ENCODE assay signal across 15 mouse cellular contexts in genomic region chr11:32600371-32600770, GRCm38 (mm10).
"Had no signal": no experiment of that assay in that cellular context is flagged by ENCODE, and none has a peak within 500 bp of the region (broad histone marks: within the 10 kb centered on the region; RNA-seq: fewer than 3 reads in every experiment).

No protein-coding gene starts in this region.

- H3K4me2 ChIP-seq: liver, embryonic 11.5 days; liver, embryonic 13.5 days; liver, embryonic 15.5 days; lung, embryonic 14.5 days; midbrain, embryonic 13.5 days; midbrain, embryonic 15.5 days; neural tube, embryonic 12.5 days; stomach, embryonic 15.5 days had no signal

- DNase-seq: liver, embryonic 13.5 days; liver, postnatal 0 days; lung, embryonic 14.5 days; right cerebral cortex, postnatal 14 days; thymus, adult 2 months; thymus, postnatal 25 days; thymus, postnatal 4 days had no signal

- ATAC-seq: liver, postnatal 0 days; midbrain, embryonic 13.5 days; midbrain, embryonic 15.5 days had no signal

- H3K36me3 ChIP-seq: liver, embryonic 15.5 days; midbrain, embryonic 10.5 days; midbrain, embryonic 13.5 days; midbrain, embryonic 15.5 days; stomach, embryonic 15.5 days had no signal

- H3K4me1 ChIP-seq: midbrain, embryonic 15.5 days had no signal

- H3K27me3 ChIP-seq: liver, embryonic 13.5 days; liver, embryonic 15.5 days; midbrain, embryonic 13.5 days; midbrain, embryonic 15.5 days; neural tube, embryonic 12.5 days; stomach, embryonic 15.5 days had no signal

- H3K9ac ChIP-seq: liver, embryonic 13.5 days; liver, embryonic 15.5 days; liver, postnatal 0 days; lung, embryonic 14.5 days; midbrain, embryonic 13.5 days; midbrain, embryonic 15.5 days; neural tube, embryonic 12.5 days; stomach, embryonic 15.5 days had no signal

- H3K4me3 ChIP-seq: liver, embryonic 13.5 days; liver, embryonic 15.5 days; midbrain, embryonic 10.5 days; midbrain, embryonic 13.5 days; midbrain, embryonic 15.5 days; neural tube, embryonic 12.5 days; stomach, embryonic 15.5 days had no signal

- H3K27ac ChIP-seq: liver, embryonic 13.5 days; liver, embryonic 15.5 days; midbrain, embryonic 10.5 days; midbrain, embryonic 13.5 days; midbrain, embryonic 15.5 days; neural tube, embryonic 12.5 days; stomach, embryonic 15.5 days; stomach, postnatal 0 days had no signal

- H3K9me3 ChIP-seq: liver, embryonic 13.5 days; liver, embryonic 15.5 days; midbrain, embryonic 10.5 days; midbrain, embryonic 13.5 days; midbrain, embryonic 15.5 days; neural tube, embryonic 12.5 days; stomach, embryonic 15.5 days had no signal
